Mouse (Mus musculus): ENCODE measurements at regions not wholly inside any gene's neighbourhood (a gene's known extent, or its start where the extent isn't known, plus 50 kb on each side); places are given as distances from the start of the nearest gene placed in this dataset.

DNA sequence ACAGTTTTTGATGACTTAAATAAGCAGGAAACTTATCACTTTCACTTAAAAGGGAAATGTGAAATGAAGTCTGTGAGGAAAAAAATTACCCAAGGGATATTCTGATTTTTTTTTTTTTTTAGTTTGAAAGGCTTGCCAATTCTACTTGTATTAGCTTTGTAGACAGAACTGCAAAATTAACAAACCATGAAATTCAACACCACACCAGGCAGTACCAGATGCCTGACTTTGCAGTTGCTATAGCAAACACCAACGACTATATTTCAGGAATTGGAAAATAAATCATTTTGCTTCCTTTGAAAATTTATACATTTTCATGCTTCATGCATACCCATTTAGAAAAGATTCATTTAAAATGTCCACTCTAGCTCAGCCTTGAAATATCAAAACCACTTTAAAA lies 1206.6 kb downstream of the Grik2 start:
- DNase-seq: no peak

DNA sequence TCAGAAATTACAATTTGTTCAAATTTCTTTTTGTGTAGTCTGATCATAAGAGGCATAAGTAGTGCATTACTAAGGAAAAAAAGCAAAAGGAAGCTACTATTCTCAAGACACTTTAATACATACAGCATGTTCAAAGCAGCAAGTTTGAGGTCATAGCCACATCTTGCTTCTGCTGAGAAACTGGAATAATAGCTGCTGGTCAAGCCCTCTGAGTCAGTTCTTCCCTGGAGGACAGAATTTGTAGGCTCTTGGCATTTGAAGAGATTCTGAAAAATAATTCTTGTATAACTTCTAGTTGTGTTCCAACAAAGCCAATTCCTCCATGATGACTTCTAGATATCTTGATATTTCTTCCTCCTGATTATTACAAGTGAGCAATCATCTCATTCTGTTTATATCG lies 1207.5 kb downstream of the Grik2 start:
- DNase-seq: no peak

DNA sequence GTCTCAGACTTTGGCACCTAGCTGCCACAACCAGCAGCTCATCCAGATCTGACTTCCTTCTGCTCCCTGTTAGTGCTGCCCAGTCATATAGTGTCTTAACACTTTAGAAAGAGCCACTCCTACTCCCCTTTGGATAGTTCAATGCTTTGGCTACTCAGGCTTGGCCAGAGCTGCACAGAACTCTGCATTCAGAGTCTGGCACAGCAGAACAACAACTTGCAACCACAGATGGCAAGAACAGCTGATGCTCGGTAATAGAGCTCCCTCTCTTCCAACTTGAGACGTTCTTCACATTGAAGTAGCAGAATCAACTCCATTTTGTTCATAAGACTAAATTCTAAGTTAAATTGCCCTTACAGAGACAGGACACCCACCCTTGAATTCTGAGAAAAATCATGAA lies 1216.0 kb downstream of the Grik2 start:
- no peak for DNase-seq

DNA sequence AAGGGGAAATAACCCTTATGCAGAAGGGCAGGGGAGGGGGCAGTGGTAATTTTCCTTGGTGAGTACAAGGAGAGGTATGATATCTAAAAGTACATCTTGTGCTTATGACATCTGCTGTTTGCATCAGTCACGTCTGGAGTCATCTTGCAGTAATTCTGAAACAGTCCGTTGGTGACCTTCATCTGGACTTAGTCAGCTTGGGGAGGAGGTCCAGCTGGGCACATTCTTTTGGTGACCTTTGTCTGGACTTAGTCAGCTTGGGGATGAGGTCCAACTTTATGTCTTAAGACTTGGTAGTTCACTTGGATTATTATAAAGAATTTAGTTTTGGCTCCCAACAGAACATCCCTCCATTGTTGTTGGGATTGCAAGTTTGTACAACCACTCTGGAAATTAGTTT lies 1238.8 kb downstream of the Grik2 start:
- DNase-seq: peak; percentile 66

DNA sequence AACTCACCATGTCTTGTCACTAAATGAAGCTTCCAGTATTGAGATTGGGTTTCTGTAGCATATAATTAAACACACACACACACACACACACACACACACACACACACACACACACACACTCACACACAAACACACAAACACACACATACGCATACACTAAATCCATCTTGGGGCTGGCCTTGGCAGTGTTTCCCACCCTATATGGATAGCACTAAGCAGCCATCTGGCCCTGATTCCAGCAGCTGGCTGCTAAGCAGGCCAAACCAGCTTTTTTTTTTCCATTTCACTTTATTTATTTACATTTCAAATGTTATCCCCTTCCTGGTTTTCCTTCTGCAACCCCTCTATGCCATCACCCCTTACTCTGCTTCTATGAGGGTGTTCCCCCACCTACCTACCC lies 1266.3 kb downstream of the Grik2 start:
- DNase-seq: no peak

DNA sequence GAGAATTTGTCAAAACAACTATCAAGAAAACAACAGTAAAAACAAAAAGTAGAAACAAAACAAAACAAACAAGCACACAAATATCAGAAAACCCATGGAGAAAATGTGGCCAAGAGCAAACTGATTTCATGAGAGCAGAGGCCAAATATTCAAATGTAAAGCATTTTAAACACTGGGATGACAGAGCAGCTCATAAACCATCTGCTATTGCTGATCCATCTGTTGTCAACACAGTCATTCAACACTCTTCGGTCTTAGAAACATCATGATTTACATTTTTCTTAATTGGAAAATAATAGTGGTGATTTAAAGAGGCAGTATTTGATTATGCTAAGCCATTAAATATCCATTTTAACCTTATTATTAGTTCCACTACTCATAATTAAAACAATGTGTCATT lies 1315.6 kb downstream of the Grik2 start:
- no peak for DNase-seq

DNA sequence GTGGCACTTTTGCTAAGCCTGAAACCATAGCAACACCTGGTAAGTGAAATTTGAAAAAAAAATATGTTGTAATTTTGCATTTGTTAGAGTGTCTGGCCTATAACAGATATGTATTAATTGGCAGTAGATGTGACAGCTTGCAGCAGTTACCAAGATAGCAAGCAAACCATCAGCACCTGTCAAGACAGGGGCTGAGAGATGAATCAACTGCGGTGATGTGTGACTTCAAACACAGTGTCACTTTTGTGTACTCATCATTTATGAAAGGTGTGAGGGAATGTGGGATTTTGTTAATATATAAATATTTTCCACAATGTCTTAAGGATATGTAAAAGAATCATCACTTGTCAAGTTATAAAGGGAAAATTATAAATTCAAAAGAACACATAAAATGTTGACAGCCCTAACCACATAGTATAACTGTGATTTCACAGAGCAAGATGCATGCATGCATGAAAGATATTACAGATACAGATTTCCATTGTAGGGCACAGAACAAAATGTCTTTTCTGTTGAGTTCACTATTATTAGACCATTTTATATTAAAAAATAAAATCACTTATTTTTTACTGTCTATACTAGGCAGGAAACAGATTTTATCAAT lies 1344.7 kb downstream of the Grik2 start:
- no peak for DNase-seq

- DNase-seq: no peak
Measured at GRCm38 (mm10) chr10:48433287-48433686, 1355.3 kb downstream of the Grik2 start.

- no peak for DNase-seq
Measured at GRCm38 (mm10) chr10:48425501-48425900, 1363.1 kb downstream of the Grik2 start.

DNA sequence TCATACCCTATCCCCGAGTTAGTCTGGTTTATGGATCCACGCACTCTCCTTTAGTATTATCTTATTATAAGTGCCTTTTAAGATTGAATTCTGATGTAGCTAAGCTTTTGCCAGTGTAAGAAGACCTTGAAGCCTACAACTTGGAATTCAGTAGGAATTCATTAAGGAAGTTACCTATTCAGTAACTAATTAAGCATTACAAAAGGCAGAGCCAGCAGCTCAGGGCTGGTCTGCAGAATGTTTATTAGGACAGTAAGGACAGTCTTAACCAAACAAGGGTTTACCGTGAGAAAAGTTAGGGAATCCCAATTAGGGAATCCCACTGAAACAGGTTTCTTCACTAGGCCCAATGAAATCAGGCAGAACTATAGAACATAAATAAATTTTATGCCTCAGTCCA lies 1383.5 kb downstream of the Grik2 start:
- DNase-seq: no peak

Measured in adrenal gland, adult 2 months (tissue).